Mouse (Mus musculus): ENCODE results near the gene Rab6b.

GRCm38 (mm10) chr9:103116941-103117340, 5.4 kb downstream of the Rab6b start:
- TF ChIP-seq CTCF (IDR thresholded peaks at IDR 0.05; ENCODE audit: low read depth, low read length) (no peak), POLR2A (IDR thresholded peaks at IDR 0.05; ENCODE audit: extremely low read depth, insufficient read depth, low read length) (no peak)
